Mouse (Mus musculus): ENCODE measurements around the gene Gsdma3.

DNA sequence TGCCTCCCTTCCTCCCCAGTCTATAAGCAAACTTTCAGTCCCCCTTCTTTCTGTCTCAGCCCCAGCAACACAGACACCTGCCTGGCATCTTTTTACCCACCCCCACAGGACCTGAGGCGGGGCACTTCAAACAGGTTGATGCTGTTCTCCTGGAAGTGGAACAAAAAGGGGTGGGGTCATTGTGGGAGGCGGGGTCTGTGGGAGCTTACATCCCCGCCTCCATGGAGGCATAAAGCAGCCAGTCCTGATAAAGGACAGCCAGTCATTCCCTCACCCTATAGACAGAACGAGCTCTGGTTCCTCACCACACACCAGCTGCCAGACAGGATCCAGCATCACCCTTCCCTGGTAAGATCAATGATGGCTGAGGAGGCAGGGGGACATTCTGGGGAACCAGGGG, 37.9 kb downstream of the Gsdma3 start, which contains the start of gene Gsdma:
- TF ChIP-seq CTCF (IDR thresholded peaks at IDR 0.05; ENCODE audit: low read depth), result no peak
- TF ChIP-seq EP300 (IDR thresholded peaks at IDR 0.05; ENCODE audit: low read depth), result no peak

Measured in heart, postnatal 0 days (tissue).